Mouse (Mus musculus) G1E (cell line): ENCODE measurements around the gene Fmnl2.

Source experiments
- CTCF ChIP-seq: IDR thresholded peaks from 2 replicates; pipeline ENCODE4 v1.5.1; 2012; ENCODE audit warnings: low read depth, low read length, inconsistent platforms, mixed read lengths
- GATA1 ChIP-seq: IDR thresholded peaks from 2 replicates; pipeline ENCODE4 v1.6.1; 2012; ENCODE audit warnings: borderline replicate concordance, low read length, inconsistent platforms, mixed read lengths
- GATA2 ChIP-seq: IDR thresholded peaks from 2 replicates; pipeline ENCODE4 v1.6.1; 2012; ENCODE audit warnings: low read depth, low read length, inconsistent platforms, borderline replicate concordance
- POLR2AphosphoS5 ChIP-seq: IDR thresholded peaks from 2 replicates; pipeline ENCODE4 v1.6.1; 2012; ENCODE audit warnings: low read depth, low read length, inconsistent platforms; ENCODE audit not compliant: insufficient replicate concordance
- TAL1 ChIP-seq: conservative IDR thresholded peaks from 2 replicates; pipeline ENCODE4 v1.6.1; 2012; ENCODE audit warnings: low read depth, low read length, inconsistent platforms, mixed read lengths

DNA sequence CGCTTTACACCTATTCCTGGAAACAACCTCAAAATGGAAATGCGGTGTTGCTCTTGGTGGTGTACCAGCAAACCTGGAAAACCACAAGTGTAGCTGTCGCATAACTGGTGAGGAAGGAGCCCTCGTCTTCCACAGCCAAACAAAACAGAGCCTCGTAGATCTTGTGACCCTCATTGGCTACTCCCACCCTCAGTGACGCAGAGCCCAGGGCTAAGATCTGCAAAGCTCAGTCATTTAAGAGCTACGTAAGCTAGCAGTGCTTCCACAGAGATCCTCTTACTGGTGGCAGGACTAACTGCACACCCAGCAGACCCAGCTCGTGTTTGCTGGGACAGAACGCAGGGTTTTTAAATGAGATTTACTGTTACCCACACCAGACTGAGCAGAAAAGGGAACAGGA, 237.4 kb downstream of the Fmnl2 start:
- TF ChIP-seq CTCF = no peak
- no peak for TF ChIP-seq GATA1
- TF ChIP-seq TAL1 = no peak
- no peak for TF ChIP-seq POLR2AphosphoS5
- no peak for TF ChIP-seq GATA2
